Mouse (Mus musculus) thymus, adult 2 months (tissue): ENCODE measurements around the gene Zfand3. TPM values are rescaled to one million over a fixed set of nuclear protein-coding genes. Genes with fewer than 3 reads are reported as not detected.
A peak's percentile ranks its signal among the peaks of the same experiment; 100 is the strongest.

Experiments
- DNase-seq: peaks from one replicate; pipeline ENCODE4 v3.0.0; 2021
- H3K27ac ChIP-seq: fragments of 200-500 bp; 2 replicates; pipeline ENCODE4 v1.5.1; 2012; ENCODE audit warnings: low read length, control low read depth; ENCODE audit not compliant: control insufficient read depth, insufficient read depth
- H3K27me3 ChIP-seq: fragments of 200-500 bp; 2 replicates; pipeline ENCODE4 v1.6.1; 2012; ENCODE audit warnings: mild to moderate bottlenecking, low read length, moderate library complexity, mixed read lengths; ENCODE audit not compliant: control insufficient read depth, insufficient read depth
- H3K36me3 ChIP-seq: fragments of 200-500 bp; 2 replicates; pipeline ENCODE4 v1.6.1; 2012; ENCODE audit warnings: mild to moderate bottlenecking, low read length, moderate library complexity; ENCODE audit not compliant: control insufficient read depth, insufficient read depth
- H3K4me1 ChIP-seq: fragments of 200-500 bp; replicated peaks from 2 replicates; pipeline ENCODE4 v1.6.1; 2012; ENCODE audit warnings: low read length; ENCODE audit not compliant: control insufficient read depth, insufficient read depth
- H3K4me3 ChIP-seq: fragments of 200-500 bp; 2 replicates; pipeline ENCODE4 v1.5.1; 2012; ENCODE audit warnings: mild to moderate bottlenecking, low read length, control low read depth, moderate library complexity; ENCODE audit not compliant: control insufficient read depth, insufficient read depth
- CTCF ChIP-seq: fragments of 200-500 bp; IDR thresholded peaks from 2 replicates; pipeline ENCODE4 v1.5.1; 2012; ENCODE audit warnings: mild to moderate bottlenecking, control low read depth, low read length, moderate library complexity, borderline replicate concordance; ENCODE audit not compliant: control insufficient read depth, poor library complexity, insufficient read depth; ENCODE audit errors: extremely low read depth
- POLR2A ChIP-seq: fragments of 200-500 bp; IDR thresholded peaks from 2 replicates; pipeline ENCODE4 v1.6.1; 2012; ENCODE audit warnings: mild to moderate bottlenecking, low read length, control low read depth, moderate library complexity; ENCODE audit not compliant: control insufficient read depth, poor library complexity, insufficient read depth; ENCODE audit errors: extremely low read depth
- WGBS: fragments of 180-500 bp; shearing (Covaris S2); methylation state at CpG from one replicate; pipeline ENCODE4 v1.1.7; 2018; 5-methylcytosine and 5-hydroxymethylcytosine counted together
- polyA plus RNA-seq: library from polyadenylated mRNA; depleted of rRNA; stranded (reverse); fragments of >200 nt; gene quantifications from 2 replicates; pipeline ENCODE4 v1.2.3, GENCODE M21; 2012

Gene Zfand3
- polyA plus RNA-seq, 1 experiment, result 75.6 TPM

DNA sequence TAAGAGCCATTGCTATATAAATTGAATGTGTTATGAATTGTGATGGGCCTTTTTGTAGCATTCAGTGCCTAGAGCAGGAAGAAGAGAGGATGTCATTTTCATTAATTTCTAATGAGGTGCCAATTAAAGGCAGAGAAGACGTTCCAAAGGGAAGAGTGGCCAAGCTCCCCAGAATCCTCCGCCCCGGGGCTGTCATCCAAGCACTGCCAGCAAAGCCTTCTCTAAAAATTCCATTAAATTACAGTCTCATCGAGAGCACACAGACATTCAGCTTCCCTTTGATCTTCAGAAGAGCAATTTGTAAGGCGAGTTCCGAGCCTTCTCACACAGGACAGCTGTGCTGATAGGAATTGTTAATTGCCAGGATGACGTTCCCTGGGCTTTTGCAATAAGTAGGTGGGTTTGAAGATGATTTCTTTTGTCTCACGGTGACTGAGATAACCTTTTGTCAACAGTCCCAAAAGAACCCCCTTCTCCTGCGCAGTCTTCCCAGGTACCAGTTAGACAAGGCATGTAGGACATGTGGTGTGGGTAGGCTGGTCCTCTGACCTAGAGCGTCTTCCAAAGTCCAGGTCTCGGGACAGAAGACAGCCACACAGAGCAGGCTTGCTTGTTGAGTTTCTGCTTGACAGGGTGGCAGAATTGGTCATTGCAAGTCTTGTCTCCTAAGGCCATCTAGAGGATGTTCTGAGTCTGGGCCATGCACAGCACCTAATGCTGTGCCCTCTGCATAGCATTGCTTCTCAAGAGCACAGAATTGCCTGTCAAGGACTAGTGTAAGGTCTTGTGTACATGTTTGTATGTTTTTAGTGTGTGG, 190.3 kb downstream of the Zfand3 start:
- H3K4me1 ChIP-seq, result peaks cover 24% of the 10 kb centered on the region
- no peak for DNase-seq

DNA sequence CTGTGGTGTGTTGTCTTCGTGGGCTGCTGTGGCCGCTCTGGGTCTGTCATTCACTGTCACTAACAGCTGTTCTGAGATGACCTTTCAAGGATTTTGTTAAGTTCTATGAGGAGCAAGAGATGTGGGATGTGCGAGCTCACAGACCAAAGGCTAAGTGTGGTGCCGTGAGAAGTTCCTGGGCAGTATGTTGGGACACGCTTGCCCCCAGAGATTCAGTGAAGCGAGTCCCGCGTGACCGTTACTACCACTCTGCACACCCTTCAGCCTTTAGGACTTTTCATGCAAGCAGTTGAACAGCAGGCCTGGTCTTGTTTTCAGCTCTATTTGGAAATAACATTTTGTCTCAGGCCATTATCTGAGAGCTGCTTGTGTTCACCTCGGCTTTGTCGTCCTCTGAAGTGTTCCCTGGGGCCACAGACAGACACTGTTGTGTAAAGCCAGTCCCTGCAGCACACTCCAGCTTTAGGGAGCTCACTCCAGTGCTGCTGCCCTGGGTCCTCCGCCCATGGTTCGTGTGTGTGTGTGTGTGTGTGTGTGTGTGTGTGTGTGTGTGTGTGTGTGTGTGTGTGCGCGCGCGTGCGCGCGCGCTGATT, 191.2 kb downstream of the Zfand3 start:
- H3K4me1 ChIP-seq, result peaks cover 32% of the 10 kb centered on the region
- no peak overlapping the region for H3K27ac ChIP-seq
- TF ChIP-seq CTCF, result no peak
- no peak for TF ChIP-seq POLR2A
- peaks cover 6% of the 10 kb centered on the region for H3K36me3 ChIP-seq
- DNase-seq, result no peak
- WGBS, result 96% methylated on average over 18 of the region's 21 CpGs
- H3K4me3 ChIP-seq, result no peak overlapping the region
- H3K27me3 ChIP-seq, result no peaks in the 10 kb centered on the region

More for the DNA sequence above, 190.3 kb downstream of the Zfand3 start:
- Histone ChIP-seq H3K36me3 (peaks cover 6% of the 10 kb centered on the region), H3K4me3 (no peak overlapping the region), H3K27me3 (no peaks in the 10 kb centered on the region), H3K27ac (no peak overlapping the region)
- no peak for TF ChIP-seq CTCF
- TF ChIP-seq POLR2A, result no peak
- WGBS, result 94% methylated on average over 11 of the region's 11 CpGs

DNA sequence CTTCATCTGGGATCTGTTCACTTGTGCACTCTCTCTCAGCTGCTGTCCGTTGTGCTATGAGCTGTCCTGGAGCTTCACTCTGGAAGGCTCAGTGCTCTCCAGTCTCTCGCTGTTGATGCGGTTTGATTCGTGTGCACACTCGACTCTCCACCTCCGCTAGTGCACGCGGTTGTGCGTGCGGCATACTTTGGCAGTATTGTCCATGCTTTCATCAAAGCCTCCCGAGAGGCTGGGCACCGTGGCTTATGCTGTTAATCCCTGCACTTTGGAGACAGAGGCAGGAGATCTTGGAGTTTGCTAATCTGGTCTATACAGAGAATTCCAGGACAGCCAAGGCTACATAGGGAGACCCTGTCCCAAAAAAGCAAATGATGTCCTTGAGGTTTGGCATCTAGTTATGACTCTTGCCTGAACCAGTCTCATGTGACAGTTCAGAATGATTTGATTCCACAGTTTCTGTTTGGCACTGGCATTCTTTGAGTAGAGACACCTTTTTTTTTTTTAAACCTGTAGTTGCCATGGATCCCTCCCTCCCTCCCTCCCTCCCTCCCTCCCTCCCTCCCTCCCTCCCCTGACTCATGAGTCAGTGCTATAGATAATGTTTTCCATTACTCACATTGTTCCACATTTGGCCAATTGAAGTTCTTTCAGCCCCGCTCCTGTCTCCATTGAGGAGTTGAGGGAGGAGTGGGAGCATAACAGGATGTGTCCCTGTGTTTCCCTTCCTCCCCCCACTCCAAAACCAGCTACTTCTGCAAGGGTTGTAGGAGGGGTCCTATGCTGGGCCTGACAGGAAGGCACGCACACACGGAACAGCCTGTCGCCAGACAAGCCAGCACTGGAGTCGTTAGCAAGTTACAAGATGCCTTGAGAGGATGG, 192.1 kb downstream of the Zfand3 start:
- no peak for TF ChIP-seq CTCF
- TF ChIP-seq POLR2A, result no peak
- no peak overlapping the region for H3K4me3 ChIP-seq
- peaks cover 32% of the 10 kb centered on the region for H3K4me1 ChIP-seq
- H3K27ac ChIP-seq, result peak overlapping the region; percentile 25; the same call in 1 of the 2 replicates
- H3K36me3 ChIP-seq, result peaks cover 6% of the 10 kb centered on the region
- peak; percentile 19 for DNase-seq
- 95% methylated on average over 17 of the region's 17 CpGs for WGBS
- no peaks in the 10 kb centered on the region for H3K27me3 ChIP-seq

DNA sequence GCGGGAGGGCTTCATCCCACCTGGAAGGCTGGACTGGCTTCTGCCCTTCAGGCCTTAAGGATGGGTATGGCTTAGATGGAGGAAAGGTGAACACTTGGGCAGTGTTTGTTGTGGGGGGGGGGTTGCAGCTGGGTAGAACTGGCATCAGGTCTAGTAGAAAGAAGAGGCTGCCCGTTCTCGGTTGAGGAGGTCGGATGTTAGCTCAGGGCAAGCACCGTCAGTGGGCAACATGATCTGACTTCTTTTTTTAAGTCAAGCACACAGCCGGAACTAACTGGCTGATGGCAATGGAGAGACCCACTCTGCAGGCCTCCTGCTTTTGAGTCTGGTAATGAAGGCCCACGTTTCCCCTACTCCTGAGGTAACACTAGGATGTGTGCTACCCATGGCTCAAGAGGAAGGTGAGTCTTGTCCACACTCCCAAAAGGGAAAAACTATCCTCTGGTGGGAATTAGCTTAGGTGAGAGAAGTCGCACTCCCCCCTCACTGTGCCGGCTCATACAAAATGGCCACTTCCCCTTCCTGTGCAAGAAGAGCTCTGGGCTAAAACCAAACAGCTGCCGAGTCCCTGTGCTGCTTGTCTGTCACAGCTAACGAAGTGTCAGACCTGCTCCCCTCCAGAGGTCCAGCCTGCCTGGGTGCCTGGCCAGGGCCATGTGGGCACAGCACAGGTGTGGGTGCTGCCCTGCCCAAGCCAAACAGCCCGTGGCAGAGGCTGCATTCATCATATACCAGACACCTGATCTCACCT, 192.9 kb downstream of the Zfand3 start:
- Histone ChIP-seq H3K27me3 (no peaks in the 10 kb centered on the region), H3K36me3 (peaks cover 6% of the 10 kb centered on the region), H3K27ac (peak overlapping the region; percentile 25), H3K4me1 (peaks cover 32% of the 10 kb centered on the region), H3K4me3 (0 out of 2 replicates have a peak overlapping the region, but pooled peaks have one; percentile 6)
- TF ChIP-seq POLR2A (no peak), CTCF (no peak)
- peak; percentile 40 for DNase-seq
- 33% methylated on average over 12 of the region's 12 CpGs for WGBS

- no peaks in the 10 kb centered on the region for H3K36me3 ChIP-seq
- H3K4me1 ChIP-seq, result peaks cover 35% of the 10 kb centered on the region
- H3K27me3 ChIP-seq, result no peaks in the 10 kb centered on the region
- WGBS, result 92% methylated on average over 10 of the region's 10 CpGs
- no peak for TF ChIP-seq CTCF
- no peak for TF ChIP-seq POLR2A
- H3K27ac ChIP-seq, result no peak overlapping the region
- H3K4me3 ChIP-seq, result no peak overlapping the region
- no peak for DNase-seq
Measured at GRCm38 (mm10) chr17:30198422-30198821, 193.9 kb downstream of the Zfand3 start.
